Mouse (Mus musculus) ES-E14 (cell line): ENCODE results near the gene Zfhx3.

Experiments used
- CHD2 ChIP-seq: IDR thresholded peaks from 2 replicates; pipeline ENCODE4 v1.6.1; 2014; ENCODE audit warnings: mild to moderate bottlenecking, low read depth, low read length, inconsistent platforms
- ZC3H11A ChIP-seq: IDR thresholded peaks from 2 replicates; pipeline ENCODE4 v1.6.1; 2012; ENCODE audit warnings: low read depth, mild to moderate bottlenecking, inconsistent platforms, low read length, borderline replicate concordance

- TF ChIP-seq ZC3H11A = no peak
- TF ChIP-seq CHD2 = no peak
Observed at GRCm38 (mm10) chr8:108997334-108997733, 1054.9 kb downstream of the Zfhx3 start.
